Mouse (Mus musculus) lung, embryonic 14.5 days (tissue): ENCODE data around the gene Ppfibp1. TPM values are rescaled to one million over a fixed set of nuclear protein-coding genes. Genes with fewer than 3 reads are reported as not detected.

Experiments used
- ATAC-seq: fragments of 200-750 bp; cut with Nextera tagmentation; 2 replicates; pipeline ENCODE4 v1.8.0; 2017; ENCODE audit warnings: mild to moderate bottlenecking, moderate TSS enrichment, moderate library complexity; ENCODE audit not compliant: insufficient read depth
- DNase-seq: peaks from one replicate; pipeline ENCODE4 v3.0.0-alpha.2; 2015
- H3K27ac ChIP-seq: fragments of 300-500 bp; sonication (generic); 2 replicates; pipeline ENCODE4 v1.5.1; 2014; ENCODE audit warnings: low read depth, mild to moderate bottlenecking, moderate library complexity
- H3K27me3 ChIP-seq: fragments of 300-500 bp; sonication (generic); 2 replicates; pipeline ENCODE4 v1.6.1; 2014; ENCODE audit warnings: low read length, control low read depth; ENCODE audit not compliant: insufficient read depth
- H3K36me3 ChIP-seq: fragments of 300-500 bp; sonication (generic); 2 replicates; pipeline ENCODE4 v1.6.1; 2014; ENCODE audit warnings: control low read depth; ENCODE audit not compliant: insufficient read depth
- H3K4me1 ChIP-seq: fragments of 300-500 bp; sonication (generic); 2 replicates; pipeline ENCODE4 v1.6.1; 2014; ENCODE audit warnings: antibody characterized with exemption, control low read depth; ENCODE audit not compliant: insufficient read depth
- H3K4me2 ChIP-seq: fragments of 300-500 bp; sonication (generic); 2 replicates; pipeline ENCODE4 v1.6.1; 2014; ENCODE audit warnings: mild to moderate bottlenecking
- H3K4me3 ChIP-seq: fragments of 300-500 bp; sonication (generic); 2 replicates; pipeline ENCODE4 v1.5.1; 2014; ENCODE audit warnings: low read depth, low read length
- H3K9ac ChIP-seq: fragments of 300-500 bp; sonication (generic); 2 replicates; pipeline ENCODE4 v1.6.1; 2014
- H3K9me3 ChIP-seq: fragments of 300-500 bp; sonication (generic); 2 replicates; pipeline ENCODE4 v1.6.1; 2016; ENCODE audit warnings: low read depth, low read length, control low read depth
- CTCF ChIP-seq: IDR thresholded peaks from 2 replicates; pipeline ENCODE4 v1.5.1; 2016; ENCODE audit warnings: antibody characterized with exemption, low read depth
- WGBS: fragments of 180-500 bp; shearing (Covaris S2); extraction: QIAGEN DNeasy Blood & Tissue Kit; methylation state at CpG from one replicate; pipeline ENCODE4 v1.1.7; 2014; 5-methylcytosine and 5-hydroxymethylcytosine counted together
- polyA plus RNA-seq: library from polyadenylated mRNA; unstranded; fragments of >200 nt; fragmentation: Nextera tagmentation; extraction: Ambion mirVana; gene quantifications from 2 replicates; pipeline ENCODE4 v1.2.1, GENCODE M21; 2014

Ppfibp1 gene
- polyA plus RNA-seq = 52.5 and 56.8 TPM in 2 replicates

- DNase-seq = peak; percentile 97
- Histone ChIP-seq H3K4me3 (peak within 1 kb of the TSS; percentile 78), H3K9me3 (no peaks in the 10 kb centered on the region), H3K27ac (peak within 1 kb of the TSS; percentile 82), H3K9ac (peak within 1 kb of the TSS; percentile 89), H3K4me1 (peaks cover 18% of the 10 kb centered on the region), H3K27me3 (no peaks in the 10 kb centered on the region), H3K36me3 (no peaks in the 10 kb centered on the region), H3K4me2 (peak within 1 kb of the TSS; percentile 82)
- peak; percentile 97 for ATAC-seq
- WGBS = under 1% methylated on average over 71 of the region's 80 CpGs
- no peak for TF ChIP-seq CTCF
These were observed at the start of gene Ppfibp1 for GRCm38 (mm10) chr6:146887958-146888659. Gene Ppfibp1, plus strand, starts transcription at chr6:146888487.

- Histone ChIP-seq H3K9me3 (no peaks in the 10 kb centered on the region), H3K4me1 (no peaks in the 10 kb centered on the region), H3K9ac (no peak overlapping the region), H3K27me3 (no peaks in the 10 kb centered on the region), H3K4me2 (no peak overlapping the region), H3K4me3 (no peak overlapping the region), H3K36me3 (no peaks in the 10 kb centered on the region), H3K27ac (no peak overlapping the region)
- WGBS = 70% methylated on average over 4 of the region's 4 CpGs
- DNase-seq (no peak), ATAC-seq (no peak)
- TF ChIP-seq CTCF = no peak
These were observed 49.4 kb upstream of the Ppfibp1 start for GRCm38 (mm10) chr6:146838863-146839262.

DNA sequence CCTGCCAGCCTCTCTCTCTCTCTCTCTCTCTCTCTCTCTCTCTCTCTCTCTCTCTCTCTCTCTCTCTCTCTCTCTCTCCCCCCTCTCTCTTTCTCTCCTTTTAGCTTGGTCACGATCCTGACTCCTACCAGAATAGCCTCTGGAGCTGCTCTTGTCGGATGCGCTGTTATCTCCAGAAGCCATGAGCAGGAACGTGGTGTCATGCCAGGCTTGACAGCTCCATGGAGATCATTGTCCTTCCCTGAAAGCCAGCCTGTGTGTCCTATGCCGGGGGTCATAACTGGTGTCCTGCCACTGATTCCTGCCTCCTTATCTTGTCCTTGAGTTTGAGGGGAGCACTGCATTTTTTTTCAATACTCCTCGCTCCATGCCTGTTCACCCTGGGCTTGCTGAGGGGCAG, 43.4 kb upstream of the Ppfibp1 start:
- Histone ChIP-seq H3K4me2 (no peak overlapping the region), H3K27me3 (no peaks in the 10 kb centered on the region), H3K4me3 (no peak overlapping the region), H3K9ac (no peak overlapping the region), H3K9me3 (no peaks in the 10 kb centered on the region), H3K27ac (no peak overlapping the region), H3K4me1 (no peaks in the 10 kb centered on the region), H3K36me3 (no peaks in the 10 kb centered on the region)
- TF ChIP-seq CTCF = no peak
- no peak for DNase-seq
- ATAC-seq = no peak
- 72% methylated on average over 6 of the region's 6 CpGs for WGBS

DNA sequence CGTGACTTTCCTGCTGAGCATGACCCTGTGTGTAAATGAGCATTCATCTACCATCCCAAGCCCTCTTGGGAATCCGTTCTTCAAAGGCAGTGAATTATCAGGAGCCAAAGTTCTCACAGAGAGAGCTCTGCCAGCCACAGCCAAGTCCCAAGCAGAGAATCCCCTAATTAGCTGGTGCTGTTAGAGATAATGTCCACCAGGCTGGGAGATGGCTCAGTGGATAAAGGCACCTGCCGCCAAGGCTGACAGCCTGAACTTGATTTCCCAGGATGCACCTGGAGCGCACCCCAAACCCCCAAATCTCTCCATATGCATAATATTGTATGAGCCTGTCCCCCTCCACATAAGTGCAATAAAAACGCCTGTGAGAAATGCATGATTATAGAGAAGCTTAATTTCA, 42.9 kb upstream of the Ppfibp1 start:
- no peak overlapping the region for H3K27ac ChIP-seq
- no peak overlapping the region for H3K9ac ChIP-seq
- H3K4me2 ChIP-seq = no peak overlapping the region
- WGBS = 78% methylated on average over 5 of the region's 5 CpGs
- H3K27me3 ChIP-seq = no peaks in the 10 kb centered on the region
- H3K4me1 ChIP-seq = no peaks in the 10 kb centered on the region
- no peak for DNase-seq
- ATAC-seq = no peak
- no peak overlapping the region for H3K4me3 ChIP-seq
- no peak for TF ChIP-seq CTCF
- no peaks in the 10 kb centered on the region for H3K9me3 ChIP-seq
- no peaks in the 10 kb centered on the region for H3K36me3 ChIP-seq

GRCm38 (mm10) chr6:146845961-146846750, 42.1 kb upstream of the Ppfibp1 start:
- peak; percentile 14; the same call in 1 of the 2 replicates for TF ChIP-seq CTCF
- Histone ChIP-seq H3K4me1 (no peaks in the 10 kb centered on the region), H3K36me3 (no peaks in the 10 kb centered on the region), H3K4me2 (no peak overlapping the region), H3K9me3 (no peaks in the 10 kb centered on the region), H3K27ac (no peak overlapping the region), H3K4me3 (no peak overlapping the region), H3K27me3 (no peaks in the 10 kb centered on the region), H3K9ac (no peak overlapping the region)
- ATAC-seq (no peak; the same call in 1 of the 2 replicates), DNase-seq (peak; percentile 41)
- 56% methylated on average over 15 of the region's 15 CpGs for WGBS

- 78% methylated on average over 3 of the region's 3 CpGs for WGBS
- ATAC-seq (no peak), DNase-seq (no peak)
- Histone ChIP-seq H3K9ac (no peak overlapping the region), H3K27me3 (no peaks in the 10 kb centered on the region), H3K4me3 (no peak overlapping the region), H3K4me1 (0 out of 2 replicates have a peak, but pooled peaks cover 2% of the 10 kb centered on the region), H3K4me2 (no peak overlapping the region), H3K27ac (no peak overlapping the region), H3K36me3 (no peaks in the 10 kb centered on the region), H3K9me3 (no peaks in the 10 kb centered on the region)
- TF ChIP-seq CTCF = no peak
These were observed 40.9 kb upstream of the Ppfibp1 start for GRCm38 (mm10) chr6:146847402-146847801.

DNA sequence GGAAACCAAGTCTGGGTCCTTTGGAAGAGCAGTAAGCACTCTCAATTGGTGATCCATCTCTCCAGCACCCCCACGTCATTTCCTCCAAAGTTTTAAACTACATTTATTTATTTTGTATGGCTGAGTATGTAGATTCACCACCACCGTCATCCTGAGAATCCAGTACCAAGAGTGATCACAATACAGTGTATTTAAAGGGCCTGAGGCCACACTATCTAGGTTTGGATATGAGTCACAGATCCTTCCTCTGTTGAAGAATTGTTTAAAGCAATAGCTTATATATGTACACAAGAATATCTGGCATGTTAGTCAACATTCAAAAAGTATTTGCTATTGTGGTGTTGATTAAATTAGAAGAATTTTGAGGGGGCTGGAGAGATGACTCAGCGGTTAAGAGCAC, 40.0 kb upstream of the Ppfibp1 start:
- H3K9me3 ChIP-seq = no peaks in the 10 kb centered on the region
- H3K4me1 ChIP-seq = 0 out of 2 replicates have a peak, but pooled peaks cover 8% of the 10 kb centered on the region
- no peak overlapping the region for H3K4me3 ChIP-seq
- ATAC-seq = no peak
- no peaks in the 10 kb centered on the region for H3K36me3 ChIP-seq
- TF ChIP-seq CTCF = no peak
- no peak overlapping the region for H3K27ac ChIP-seq
- no peaks in the 10 kb centered on the region for H3K27me3 ChIP-seq
- H3K4me2 ChIP-seq = no peak overlapping the region
- no peak overlapping the region for H3K9ac ChIP-seq
- DNase-seq = no peak
- WGBS = 74% methylated on average over 3 of the region's 3 CpGs
